Comparison of ENCODE assay signal across 23 mouse cellular contexts in genomic region chr2:52635358-52635757, GRCm38 (mm10). TPM values are rescaled to one million over a fixed set of nuclear protein-coding genes. Genes with fewer than 3 reads are reported as not detected.
DNase-seq lines count a peak whose midpoint lies in the region; ATAC-seq and TF ChIP-seq lines count a peak whose summit lies in the region.
"Had no signal": no experiment of that assay in that cellular context is flagged by ENCODE, and none has a peak within 500 bp of the region (broad histone marks: within the 10 kb centered on the region; RNA-seq: fewer than 3 reads in every experiment).

No protein-coding gene starts in this region.

- ATAC-seq in kidney, postnatal 0 days (replicated peaks; ENCODE audit: low FRiP score, low read depth): no peak
- no peak for ATAC-seq in embryonic facial prominence, embryonic 11.5 days (replicated peaks; ENCODE audit: insufficient number of reproducible peaks, low FRiP score, low TSS enrichment, low read depth)

- no peaks in the 10 kb centered on the region for H3K27me3 ChIP-seq in kidney, postnatal 0 days (ENCODE audit: insufficient read depth, low read length)
- no peaks in the 10 kb centered on the region for H3K27me3 ChIP-seq in embryonic facial prominence, embryonic 11.5 days (ENCODE audit: control insufficient read depth, insufficient read depth, low read length)
- H3K27me3 ChIP-seq: heart, embryonic 15.5 days; kidney, embryonic 15.5 days; liver, embryonic 15.5 days; lung, embryonic 15.5 days; neural tube, embryonic 13.5 days had no signal

- H3K27ac ChIP-seq in kidney, postnatal 0 days: no peak overlapping the region
- H3K27ac ChIP-seq in embryonic facial prominence, embryonic 11.5 days (replicated peaks; ENCODE audit: low read depth, low read length): no peak overlapping the region
- H3K27ac ChIP-seq: heart, embryonic 15.5 days; kidney, embryonic 15.5 days; limb, embryonic 10.5 days; liver, embryonic 15.5 days; lung, embryonic 15.5 days; neural tube, embryonic 13.5 days had no signal

- H3K4me3 ChIP-seq in kidney, postnatal 0 days (replicated peaks; ENCODE audit: low read depth, low read length): no peak overlapping the region
- no peak overlapping the region for H3K4me3 ChIP-seq in embryonic facial prominence, embryonic 11.5 days (ENCODE audit: low read depth, low read length)
- H3K4me3 ChIP-seq: heart, embryonic 15.5 days; kidney, embryonic 15.5 days; limb, embryonic 10.5 days; liver, embryonic 15.5 days; lung, embryonic 15.5 days; neural tube, embryonic 13.5 days had no signal

- H3K36me3 ChIP-seq in kidney, postnatal 0 days (ENCODE audit: insufficient read depth, low read length): no peaks in the 10 kb centered on the region
- no peaks in the 10 kb centered on the region for H3K36me3 ChIP-seq in embryonic facial prominence, embryonic 11.5 days (replicated peaks; ENCODE audit: control insufficient read depth, insufficient read depth, low read depth, low read length)
- H3K36me3 ChIP-seq: heart, embryonic 15.5 days; kidney, embryonic 15.5 days; limb, embryonic 10.5 days; liver, embryonic 15.5 days; lung, embryonic 15.5 days; neural tube, embryonic 13.5 days had no signal

- TF ChIP-seq CTCF in kidney, postnatal 0 days (IDR thresholded peaks at IDR 0.05; ENCODE audit: low read depth): no peak
- TF ChIP-seq CTCF in brain, embryonic 14.5 days (IDR thresholded peaks at IDR 0.05; ENCODE audit: borderline replicate concordance, extremely low read depth, insufficient read depth, insufficient read length): no peak

- H3K4me2 ChIP-seq in kidney, postnatal 0 days (ENCODE audit: low read length): no peak overlapping the region
- H3K4me2 ChIP-seq in embryonic facial prominence, embryonic 11.5 days (ENCODE audit: low read depth, low read length): no peak overlapping the region
- H3K4me2 ChIP-seq: heart, embryonic 15.5 days; kidney, embryonic 15.5 days; liver, embryonic 15.5 days; lung, embryonic 15.5 days; neural tube, embryonic 13.5 days had no signal

- TF ChIP-seq POLR2A in brain, embryonic 14.5 days (IDR thresholded peaks at IDR 0.05; ENCODE audit: borderline replicate concordance, extremely low read depth, insufficient read depth, insufficient read length, poor library complexity, severe bottlenecking): no peak

- H3K9ac ChIP-seq in kidney, postnatal 0 days (ENCODE audit: low read depth, low read length): no peak overlapping the region
- no peak overlapping the region for H3K9ac ChIP-seq in embryonic facial prominence, embryonic 11.5 days (replicated peaks; ENCODE audit: low read length)
- H3K9ac ChIP-seq: heart, embryonic 15.5 days; kidney, embryonic 15.5 days; liver, embryonic 15.5 days; lung, embryonic 15.5 days; neural tube, embryonic 13.5 days had no signal

- WGBS in kidney, postnatal 0 days: 24% methylated on average over 4 of the region's 4 CpGs
- WGBS in embryonic facial prominence, embryonic 11.5 days: 6% methylated on average over 4 of the region's 4 CpGs

- no peaks in the 10 kb centered on the region for H3K4me1 ChIP-seq in kidney, postnatal 0 days (replicated peaks; ENCODE audit: insufficient read depth, low read length)
- H3K4me1 ChIP-seq in embryonic facial prominence, embryonic 11.5 days (ENCODE audit: control insufficient read depth, insufficient read depth, low read length): no peaks in the 10 kb centered on the region
- H3K4me1 ChIP-seq: liver, embryonic 15.5 days had no signal

- intact Hi-C loops in left cerebral cortex, postnatal 25 days (cut with DNase I): loop anchor here (10.0 kb wide), 1 partner anchor 79 kb away; no protein-coding TSS in a partner anchor

- peak; percentile 23 for DNase-seq in kidney, postnatal 0 days (ENCODE audit: low spot score)
- no peak for DNase-seq in kidney, postnatal 10 days
- DNase-seq in R1 (ENCODE audit: low read depth, low spot score): peak; percentile 63
- peak; percentile 49 for DNase-seq in brain, embryonic 14.5 days (ENCODE audit: low read depth)
- peak; percentile 15 for DNase-seq in embryonic facial prominence, embryonic 11.5 days (ENCODE audit: low spot score)
- DNase-seq in spleen, adult 18-20 months: no peak
- DNase-seq in left cerebral cortex, postnatal 25 days (ENCODE audit: low spot score in 2 of 2): no peak
- DNase-seq: cerebellum, adult 11-12 months; cerebellum, postnatal 10 days; gastrocnemius, postnatal 36 days; heart, postnatal 4 days; kidney, adult 11 months; liver; lung, postnatal 4 days; right cerebral cortex, postnatal 14 days had no signal

- H3K9me3 ChIP-seq in kidney, postnatal 0 days (replicated peaks; ENCODE audit: low read length): no peaks in the 10 kb centered on the region
- H3K9me3 ChIP-seq in embryonic facial prominence, embryonic 11.5 days (replicated peaks; ENCODE audit: control insufficient read depth, low read length): no peaks in the 10 kb centered on the region
- H3K9me3 ChIP-seq: heart, embryonic 15.5 days; kidney, embryonic 15.5 days; limb, embryonic 10.5 days; liver, embryonic 15.5 days; lung, embryonic 15.5 days; neural tube, embryonic 13.5 days had no signal

RNA-seq across cellular contexts. Expression of gene Cacnb4, which starts 41.3 kb away (rescaled TPM):
- polyA plus RNA-seq in kidney, postnatal 0 days (2015; fragmentation: Nextera tagmentation; extraction: Ambion mirVana): 1.4 and 2.0 TPM in 2 replicates
- polyA plus RNA-seq in brain, embryonic 14.5 days (2012; rRNA removed): 10.1 and 11.7 TPM in 2 replicates
- 0.86 and 0.95 TPM in 2 replicates for polyA plus RNA-seq in embryonic facial prominence, embryonic 11.5 days (2014; fragmentation: Nextera tagmentation; extraction: Ambion mirVana)
- 100 to 1,000 TPM; 168 to 178 TPM for total RNA-seq in left cerebral cortex, postnatal 25 days (2021)
- total RNA-seq: MEL; monocyte, adult 5-6 weeks had no signal

Comparison
In these comparisons a context has a peak if more than half of its experiments do, and no peak if none do; other contexts are left out.
1. DNase-seq: peak in kidney, postnatal 0 days (single experiment), R1 (single experiment), brain, embryonic 14.5 days (single experiment) and embryonic facial prominence, embryonic 11.5 days (single experiment); none in kidney, postnatal 10 days (single experiment), spleen, adult 18-20 months (0 of 2) and left cerebral cortex, postnatal 25 days (0 of 2).